Mouse (Mus musculus): ENCODE results near the gene Cep41. TPM values are rescaled to one million over a fixed set of nuclear protein-coding genes. Genes with fewer than 3 reads are reported as not detected.

Cep41 gene
- polyA plus RNA-seq (2012; rRNA removed) = 2.6 and 2.9 TPM in 2 replicates

DNA sequence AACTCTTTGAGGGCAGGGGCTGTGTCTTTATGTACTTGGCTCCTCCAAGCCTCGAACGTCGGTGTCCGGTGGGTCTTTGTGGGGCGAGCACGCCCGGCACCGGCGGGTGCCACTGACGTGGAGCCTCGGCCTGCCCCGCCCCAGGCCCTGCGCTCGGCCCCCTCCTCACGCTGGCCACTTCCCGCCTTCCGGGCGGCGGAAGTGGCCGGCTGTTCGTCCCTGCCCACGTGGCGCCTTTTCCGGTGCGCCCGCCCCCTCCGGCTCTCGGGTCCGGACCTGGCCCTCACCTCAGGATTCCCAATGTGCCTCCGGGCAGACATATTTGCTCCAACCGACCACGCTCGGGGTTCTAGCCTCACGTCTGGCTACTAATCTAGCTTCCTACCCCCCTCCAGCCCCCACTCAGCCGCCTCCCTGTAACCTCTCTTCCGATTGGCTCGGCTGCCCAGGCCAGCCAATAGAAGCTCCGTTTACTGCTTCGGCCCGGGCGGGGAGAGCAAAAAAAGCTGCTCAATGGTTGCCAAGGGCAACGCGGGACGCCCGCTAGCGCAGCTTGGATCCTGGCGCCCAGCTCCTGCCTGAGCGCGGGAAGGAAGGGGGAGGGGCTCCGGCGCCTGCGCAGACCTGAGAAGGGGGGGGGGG is at the start of gene Cep41:
Gene Cep41 (minus strand): TSS at position 400 of the 642 bp plus-strand sequence.
- TF ChIP-seq POLR2A (IDR thresholded peaks at IDR 0.05; ENCODE audit: low read depth, low read length) = no peak
- TF ChIP-seq CTCF (conservative IDR thresholded peaks at IDR 0.05; ENCODE audit: insufficient read depth, insufficient read length, low read depth, low read length) = no peak
- no peaks in the 10 kb centered on the region for H3K36me3 ChIP-seq (ENCODE audit: control insufficient read depth, insufficient read depth, low read length)
- no peaks in the 10 kb centered on the region for H3K27me3 ChIP-seq (replicated peaks; ENCODE audit: control insufficient read depth, insufficient read depth, low read length)
- peak within 1 kb of the TSS; percentile 11; the same call in 1 of the 2 replicates for H3K27ac ChIP-seq (ENCODE audit: insufficient read depth, low read depth, low read length)
- peak; percentile 97 for DNase-seq
- WGBS = 1% methylated on average over 52 of the region's 52 CpGs
- H3K4me3 ChIP-seq (ENCODE audit: insufficient read depth, low read depth, low read length) = peak within 1 kb of the TSS; percentile 90
- peaks cover 4% of the 10 kb centered on the region; the same call in 1 of the 2 replicates for H3K4me1 ChIP-seq (ENCODE audit: control insufficient read depth, insufficient read depth, low read length)

DNA sequence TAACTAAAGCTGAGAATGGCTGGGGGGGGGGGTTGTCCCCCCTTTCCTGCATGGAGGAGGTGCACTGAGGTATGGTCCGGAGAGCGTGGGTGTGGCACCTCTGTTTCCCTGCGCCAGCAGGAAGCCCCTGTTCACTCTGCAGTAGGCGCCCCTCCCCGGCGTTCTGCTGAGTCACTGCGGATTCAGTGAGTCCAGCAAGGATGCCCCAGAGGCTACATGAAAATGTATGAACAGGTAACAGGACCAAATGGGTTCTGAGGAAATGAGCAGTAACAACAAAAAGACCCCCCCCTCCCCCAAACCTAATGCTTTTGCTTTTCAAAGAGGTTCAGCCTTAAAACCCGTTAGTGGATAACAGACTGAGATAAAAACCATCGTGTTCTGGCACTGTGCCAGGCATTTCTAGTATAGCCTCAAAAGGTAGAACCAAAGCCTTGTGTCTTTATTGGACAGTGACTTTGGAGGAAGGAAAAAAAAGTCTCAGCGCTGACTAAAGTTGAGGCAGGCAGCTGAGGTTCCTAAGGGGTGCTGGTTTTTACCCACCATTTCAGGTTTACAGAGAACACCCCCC is 45.7 kb upstream of the Cep41 start:
- no peak overlapping the region for H3K27ac ChIP-seq (ENCODE audit: insufficient read depth, low read depth, low read length)

DNA sequence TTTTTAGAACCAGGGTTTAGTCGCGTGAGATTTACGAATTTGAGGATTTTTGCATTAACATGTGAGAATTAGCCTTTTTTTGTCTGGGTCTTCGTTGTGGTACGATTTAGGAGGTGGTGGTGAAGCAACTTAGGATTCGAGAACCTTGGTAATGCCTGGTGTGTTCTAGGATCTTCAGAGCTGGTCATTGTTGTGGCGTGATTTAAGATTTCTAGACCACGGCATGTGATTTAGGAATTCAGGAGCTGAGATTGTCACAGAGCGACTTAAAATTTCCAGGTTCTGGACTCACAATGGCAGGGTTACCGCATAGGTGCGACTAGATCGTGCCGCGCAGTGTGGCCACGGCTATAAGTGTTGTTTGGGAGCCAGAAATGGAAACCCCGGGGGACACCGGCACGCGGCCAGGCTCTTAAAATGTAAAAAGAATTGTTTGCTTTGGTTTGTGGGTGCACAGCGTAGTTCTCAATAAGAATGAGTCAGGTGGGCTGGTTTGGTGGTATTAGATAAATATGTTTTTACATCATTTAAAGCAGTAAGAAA is 45.0 kb upstream of the Cep41 start:
- TF ChIP-seq CTCF (conservative IDR thresholded peaks at IDR 0.05; ENCODE audit: insufficient read depth, insufficient read length, low read depth, low read length) = no peak
- no peak for TF ChIP-seq POLR2A (IDR thresholded peaks at IDR 0.05; ENCODE audit: low read depth, low read length)
- 48% methylated on average over 20 of the region's 20 CpGs for WGBS
- no peak for DNase-seq
- Histone ChIP-seq H3K4me3 (ENCODE audit: insufficient read depth, low read depth, low read length) (peak overlapping the region; percentile 46; the same call in 1 of the 2 replicates), H3K4me1 (ENCODE audit: control insufficient read depth, insufficient read depth, low read length) (no peaks in the 10 kb centered on the region), H3K36me3 (ENCODE audit: control insufficient read depth, insufficient read depth, low read length) (no peaks in the 10 kb centered on the region), H3K27me3 (replicated peaks; ENCODE audit: control insufficient read depth, insufficient read depth, low read length) (no peaks in the 10 kb centered on the region), H3K27ac (ENCODE audit: insufficient read depth, low read depth, low read length) (no peak overlapping the region)

More for the DNA sequence above, 45.7 kb upstream of the Cep41 start:
- H3K27me3 ChIP-seq (replicated peaks; ENCODE audit: control insufficient read depth, insufficient read depth, low read length) = no peaks in the 10 kb centered on the region
- no peak for TF ChIP-seq CTCF (conservative IDR thresholded peaks at IDR 0.05; ENCODE audit: insufficient read depth, insufficient read length, low read depth, low read length)
- TF ChIP-seq POLR2A (IDR thresholded peaks at IDR 0.05; ENCODE audit: low read depth, low read length) = no peak
- no peaks in the 10 kb centered on the region for H3K4me1 ChIP-seq (ENCODE audit: control insufficient read depth, insufficient read depth, low read length)
- no peak overlapping the region for H3K4me3 ChIP-seq (ENCODE audit: insufficient read depth, low read depth, low read length)
- peak; percentile 38 for DNase-seq
- WGBS = 49% methylated on average over 10 of the region's 10 CpGs
- H3K36me3 ChIP-seq (ENCODE audit: control insufficient read depth, insufficient read depth, low read length) = no peaks in the 10 kb centered on the region

DNA sequence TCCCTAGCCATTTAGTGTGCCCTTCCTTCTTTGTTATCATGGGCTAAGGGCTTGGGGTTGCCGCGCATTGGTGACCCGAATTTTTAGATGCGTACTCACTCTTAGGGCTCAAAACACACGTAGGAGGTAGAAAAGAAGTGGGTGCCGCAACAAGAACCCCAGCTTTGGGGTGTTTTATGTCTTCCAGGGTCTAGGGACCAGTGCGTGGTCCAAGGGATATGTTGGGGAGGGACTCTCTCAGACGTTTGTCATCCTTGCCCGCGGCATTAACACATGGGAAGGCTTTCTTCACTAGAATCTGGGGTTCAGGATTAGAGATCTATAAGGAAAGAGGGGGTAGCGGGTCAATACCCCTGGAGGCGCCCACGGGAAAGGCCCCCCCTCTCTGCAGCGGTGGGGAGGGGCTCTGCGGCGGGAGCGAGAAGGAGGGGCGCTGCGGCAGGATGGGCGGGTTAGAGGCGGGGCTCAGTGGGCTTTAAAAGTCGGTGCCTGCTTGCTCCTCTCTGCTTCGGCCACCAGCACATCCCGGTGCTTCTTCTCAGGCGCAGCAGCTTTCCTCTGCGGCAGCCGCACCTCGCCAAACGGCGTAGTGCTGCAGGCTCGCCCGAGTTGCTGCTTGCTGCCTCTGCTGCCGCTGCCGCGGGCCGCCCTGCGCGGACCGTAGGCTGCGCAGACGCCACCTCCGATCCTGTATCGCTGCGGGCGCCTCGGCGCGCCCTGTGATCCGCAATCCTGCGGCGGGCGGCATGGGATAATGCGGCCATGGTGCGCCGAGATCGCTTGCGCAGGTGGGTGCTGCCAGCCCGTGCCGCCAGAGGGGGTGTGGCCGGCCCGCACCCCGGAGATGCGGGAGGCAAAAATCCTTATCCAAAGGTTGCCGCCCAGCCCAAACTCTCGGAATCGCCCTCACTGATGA is 44.3 kb upstream of the Cep41 start:
- WGBS = 57% methylated on average over 66 of the region's 66 CpGs
- Histone ChIP-seq H3K27ac (ENCODE audit: insufficient read depth, low read depth, low read length) (no peak overlapping the region), H3K27me3 (replicated peaks; ENCODE audit: control insufficient read depth, insufficient read depth, low read length) (no peaks in the 10 kb centered on the region), H3K4me3 (ENCODE audit: insufficient read depth, low read depth, low read length) (peak overlapping the region; percentile 46), H3K36me3 (ENCODE audit: control insufficient read depth, insufficient read depth, low read length) (no peaks in the 10 kb centered on the region), H3K4me1 (ENCODE audit: control insufficient read depth, insufficient read depth, low read length) (no peaks in the 10 kb centered on the region)
- DNase-seq = peak; percentile 62
- TF ChIP-seq CTCF (conservative IDR thresholded peaks at IDR 0.05; ENCODE audit: insufficient read depth, insufficient read length, low read depth, low read length) (no peak), POLR2A (IDR thresholded peaks at IDR 0.05; ENCODE audit: low read depth, low read length) (peak; percentile 44)

DNA sequence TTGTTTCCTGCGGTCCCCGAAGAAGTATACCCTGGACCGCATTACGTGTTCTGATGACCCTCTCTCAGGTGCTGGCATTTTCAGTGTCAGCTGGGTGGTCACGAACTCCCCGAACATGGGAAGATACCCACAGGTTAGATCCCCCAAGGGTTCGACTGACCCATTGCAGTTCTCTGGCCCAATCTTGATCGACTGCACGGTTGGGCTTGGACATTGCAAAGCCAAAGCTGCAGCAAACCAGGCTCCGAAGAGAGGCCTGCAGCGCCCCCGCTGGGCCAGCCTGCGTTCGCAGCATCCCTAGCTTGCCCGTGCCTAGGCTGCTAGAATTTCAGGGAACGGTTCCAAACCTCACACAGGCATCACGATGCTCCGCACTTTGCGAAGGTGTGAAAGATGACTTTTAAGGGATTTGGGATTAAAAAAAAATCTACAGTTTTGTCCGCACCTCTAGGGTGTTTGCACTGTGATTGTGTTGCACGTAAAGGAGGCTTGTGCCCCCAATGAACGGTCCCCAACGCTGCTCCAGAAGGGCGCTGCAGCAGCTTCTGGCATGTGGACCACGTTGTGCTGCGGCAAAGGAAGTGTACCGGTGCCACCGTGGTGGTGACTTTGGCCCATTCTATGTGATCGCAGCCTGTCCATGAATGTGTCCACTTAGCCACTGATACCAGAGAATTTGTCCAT is 43.5 kb upstream of the Cep41 start:
- H3K27me3 ChIP-seq (replicated peaks; ENCODE audit: control insufficient read depth, insufficient read depth, low read length) = no peaks in the 10 kb centered on the region
- no peak overlapping the region for H3K27ac ChIP-seq (ENCODE audit: insufficient read depth, low read depth, low read length)
- no peaks in the 10 kb centered on the region for H3K36me3 ChIP-seq (ENCODE audit: control insufficient read depth, insufficient read depth, low read length)
- 53% methylated on average over 29 of the region's 29 CpGs for WGBS
- H3K4me1 ChIP-seq (ENCODE audit: control insufficient read depth, insufficient read depth, low read length) = no peaks in the 10 kb centered on the region
- TF ChIP-seq CTCF (conservative IDR thresholded peaks at IDR 0.05; ENCODE audit: insufficient read depth, insufficient read length, low read depth, low read length) (peak; percentile 56), POLR2A (IDR thresholded peaks at IDR 0.05; ENCODE audit: low read depth, low read length) (no peak)
- H3K4me3 ChIP-seq (ENCODE audit: insufficient read depth, low read depth, low read length) = peak overlapping the region; percentile 46; the same call in 1 of the 2 replicates
- peak; percentile 66 for DNase-seq

DNA sequence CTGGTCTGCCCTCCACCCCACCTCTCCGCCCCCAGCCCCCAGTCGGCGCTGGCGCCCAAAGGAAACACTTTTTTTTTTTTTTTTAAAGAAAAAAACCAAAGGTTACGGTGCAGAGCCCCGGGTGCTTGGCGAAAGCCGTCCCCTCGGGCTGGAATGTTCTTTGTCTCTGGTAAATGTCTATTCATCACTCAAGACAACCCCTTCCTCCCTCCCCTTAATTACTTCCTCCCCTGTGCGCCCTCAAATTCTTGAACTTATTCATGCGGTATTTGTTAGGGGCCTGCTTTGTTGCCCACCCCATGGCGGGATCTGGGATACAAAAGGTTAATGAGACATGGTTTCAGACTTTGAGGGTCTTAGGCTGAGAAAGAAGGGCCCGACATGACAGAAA is 42.8 kb upstream of the Cep41 start:
- H3K36me3 ChIP-seq (ENCODE audit: control insufficient read depth, insufficient read depth, low read length) = no peaks in the 10 kb centered on the region
- TF ChIP-seq CTCF (conservative IDR thresholded peaks at IDR 0.05; ENCODE audit: insufficient read depth, insufficient read length, low read depth, low read length) = no peak
- TF ChIP-seq POLR2A (IDR thresholded peaks at IDR 0.05; ENCODE audit: low read depth, low read length) = no peak
- no peaks in the 10 kb centered on the region for H3K27me3 ChIP-seq (replicated peaks; ENCODE audit: control insufficient read depth, insufficient read depth, low read length)
- H3K4me3 ChIP-seq (ENCODE audit: insufficient read depth, low read depth, low read length) = no peak overlapping the region
- no peak overlapping the region for H3K27ac ChIP-seq (ENCODE audit: insufficient read depth, low read depth, low read length)
- no peaks in the 10 kb centered on the region for H3K4me1 ChIP-seq (ENCODE audit: control insufficient read depth, insufficient read depth, low read length)
- WGBS = 48% methylated on average over 13 of the region's 13 CpGs
- DNase-seq = peak; percentile 19
